Mouse (Mus musculus) cortical plate, adult 2 months (tissue): Measurements from ENCODE around the gene Gpr62.

Experiments used
- CTCF ChIP-seq: fragments of 200-500 bp; IDR thresholded peaks from 2 replicates; pipeline ENCODE4 v1.5.1; 2011; ENCODE audit warnings: mild to moderate bottlenecking, control low read depth, low read length; ENCODE audit not compliant: insufficient read depth; ENCODE audit errors: extremely low read depth
- POLR2A ChIP-seq: fragments of 200-500 bp; IDR thresholded peaks from 2 replicates; pipeline ENCODE4 v1.6.1; 2011; ENCODE audit warnings: mild to moderate bottlenecking, low read length, control low read depth; ENCODE audit not compliant: insufficient read depth; ENCODE audit errors: extremely low read depth

- TF ChIP-seq POLR2A (no peak), CTCF (no peak)
These were observed 47.8 kb upstream of the Gpr62 start for GRCm38 (mm10) chr9:106513566-106513965.
